Mouse (Mus musculus) layer of hippocampus, adult 18-20 months (tissue): ENCODE data around the gene Gm17521. TPM values are rescaled to one million over a fixed set of nuclear protein-coding genes. Genes with fewer than 3 reads are reported as not detected.
"Not testable (repeated sequence)": the region's sequence is repeated elsewhere in the genome, so short reads cannot be mapped to it uniquely, and the experiment has no call there.

ENCODE experiments used
- DNase-seq, 2 experiments: peaks; one replicate each; pipeline ENCODE4 v3.0.0; 2022; ENCODE audit warnings: low spot score in 2 of 2
- long read RNA-seq: library from polyadenylated mRNA; stranded (forward); transcript quantifications from one replicate; pipeline ENCODE4 v2.0.0, GENCODE M21; 2021
- total RNA-seq, 2 experiments: library from RNA; stranded (reverse); gene quantifications; 2 replicates each; pipeline ENCODE4 v1.2.3; 2021

Gene Gm17521
- total RNA-seq = not detected
- long read RNA-seq = 0 reads

DNA sequence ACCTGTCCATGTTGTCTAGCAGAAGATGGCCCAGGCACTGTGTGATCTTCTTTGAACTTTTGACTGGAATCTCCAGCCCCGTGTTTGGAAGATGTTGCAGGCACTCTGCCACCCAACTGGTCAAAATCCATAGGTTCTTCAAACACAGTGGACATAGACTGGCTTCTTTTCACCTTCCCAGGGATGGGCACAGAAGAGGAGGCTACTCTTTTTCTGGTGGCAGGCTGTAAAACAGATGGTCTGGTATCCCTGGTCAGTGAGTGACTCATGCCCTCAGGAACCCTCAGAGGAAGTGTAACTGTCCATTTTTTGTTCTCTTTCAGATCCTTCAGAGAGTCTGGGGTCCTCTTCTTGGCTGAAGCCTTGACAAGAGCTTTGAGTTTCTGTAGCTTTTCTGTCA lies at the start of gene Gm17521:
Gm17521 (minus strand) TSS at position 101 of the 400 bp plus-strand sequence.
- DNase-seq = not testable (repeated sequence)

DNA sequence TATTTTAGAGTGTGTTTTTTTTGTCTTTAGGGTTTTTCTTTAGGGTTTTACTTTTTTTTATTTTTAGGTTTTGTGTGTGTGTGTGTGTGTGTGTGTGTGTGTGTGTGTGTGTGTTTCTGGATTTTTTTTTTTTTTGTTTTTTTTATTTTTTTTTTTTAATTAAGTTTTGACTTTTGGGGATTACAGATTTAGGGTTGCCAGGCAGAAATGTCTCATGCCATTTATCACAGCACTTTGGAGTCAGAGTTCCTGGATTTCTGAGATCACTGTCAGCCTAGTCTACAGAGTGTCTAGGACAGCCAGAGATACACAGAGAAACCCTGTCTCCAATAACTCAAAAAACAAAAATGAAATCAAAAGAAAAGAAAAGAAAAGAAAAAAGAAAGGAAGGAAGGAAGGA lies 14.5 kb upstream of the Gm17521 start:
- no peak for DNase-seq

DNA sequence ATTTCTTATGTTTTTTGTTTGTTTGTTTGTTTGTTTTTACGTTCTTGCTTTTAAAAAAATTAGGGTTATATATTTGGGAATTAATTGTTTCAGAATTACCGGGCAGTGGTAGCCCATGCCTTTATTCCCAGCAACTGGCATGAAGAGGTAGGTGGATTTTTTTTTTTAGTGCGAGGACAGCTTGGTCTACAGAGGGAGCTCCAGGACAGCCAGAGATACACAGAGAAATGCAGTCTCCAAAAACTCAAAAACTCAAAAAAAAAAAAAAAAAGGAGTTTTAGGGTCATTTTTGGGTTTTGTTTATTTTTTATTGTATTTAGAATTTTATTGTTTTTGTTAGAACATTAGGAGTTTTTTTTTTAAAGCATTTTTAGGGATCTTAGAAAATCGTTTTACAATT lies 14.0 kb upstream of the Gm17521 start:
- DNase-seq = no peak

Other genes starting within 250 kb of the Gm17521 start
- 1 to 10 TPM; 4.1 to 5.0 TPM for gene Cldn34c1, start 73.8 kb upstream of the Gm17521 start, total RNA-seq
- gene Srsx, start 192.8 kb upstream of the Gm17521 start, total RNA-seq = not detected
- not detected for gene Gm17577, start 217.2 kb upstream of the Gm17521 start, total RNA-seq